Mouse (Mus musculus): ENCODE data around the gene C1qc. TPM values are rescaled to one million over a fixed set of nuclear protein-coding genes. Genes with fewer than 3 reads are reported as not detected.

C1qc gene
- polyA plus RNA-seq, 1 experiment from 2014 or later: 5.9 TPM

DNA sequence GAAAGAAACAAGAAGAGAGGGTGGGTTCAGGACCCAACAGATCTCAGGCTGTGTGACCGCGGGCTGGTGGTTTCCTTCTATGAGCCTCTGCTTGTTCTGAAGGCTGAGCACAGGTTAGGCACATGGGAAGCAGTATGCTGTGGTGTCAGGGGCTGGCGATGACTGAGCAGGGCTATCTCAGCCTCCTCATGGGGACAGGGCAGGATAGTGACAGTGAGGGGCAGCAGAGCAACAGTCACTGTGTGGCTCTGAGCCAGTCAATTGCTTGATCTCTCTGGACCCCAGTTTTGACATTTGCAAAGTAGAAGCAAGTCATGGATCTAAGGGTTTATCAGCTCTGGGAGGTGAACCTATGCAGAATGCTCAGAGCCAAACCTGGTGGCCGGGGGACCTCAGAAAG lies 1.8 kb downstream of the C1qc start:
- H3K4me3 ChIP-seq: no peak overlapping the region
- no peaks in the 10 kb centered on the region for H3K9me3 ChIP-seq (replicated peaks)
- H3K27me3 ChIP-seq (ENCODE audit: low read depth, poor library complexity, severe bottlenecking): peaks cover 61% of the 10 kb centered on the region
- no peaks in the 10 kb centered on the region for H3K36me3 ChIP-seq
- no peak for DNase-seq (ENCODE audit: low spot score)
- 88% methylated on average over 4 of the region's 4 CpGs for WGBS
- H3K27ac ChIP-seq: no peak overlapping the region
- H3K4me1 ChIP-seq: peaks cover 8% of the 10 kb centered on the region

DNA sequence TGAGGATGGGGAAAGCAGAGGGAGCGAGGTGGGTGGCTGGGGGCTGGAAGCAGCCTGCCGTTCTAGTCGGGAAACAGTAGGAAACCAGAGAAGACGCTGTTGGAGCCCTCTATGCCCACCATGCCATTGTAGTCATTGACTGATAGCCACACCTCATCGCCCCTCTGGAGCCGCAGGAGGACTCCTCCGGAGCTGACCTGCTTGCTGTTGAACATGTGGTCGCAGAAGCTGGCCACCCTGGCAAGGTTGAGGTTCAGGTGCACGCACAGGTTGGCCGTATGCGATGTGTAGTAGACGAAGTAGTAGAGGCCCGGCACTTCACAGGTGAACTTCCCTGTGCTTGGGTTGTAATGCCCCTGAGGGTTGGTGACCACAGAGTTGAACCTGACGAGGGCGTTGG lies 2.9 kb downstream of the C1qc start:
- no peaks in the 10 kb centered on the region for H3K9me3 ChIP-seq (replicated peaks)
- no peak for DNase-seq (ENCODE audit: low spot score)
- peaks cover 49% of the 10 kb centered on the region for H3K27me3 ChIP-seq (ENCODE audit: low read depth, poor library complexity, severe bottlenecking)
- WGBS: 88% methylated on average over 15 of the region's 15 CpGs
- H3K4me3 ChIP-seq: no peak overlapping the region
- no peaks in the 10 kb centered on the region for H3K36me3 ChIP-seq
- peaks cover 3% of the 10 kb centered on the region; the same call in 1 of the 2 replicates for H3K4me1 ChIP-seq
- H3K27ac ChIP-seq: no peak overlapping the region

- Histone ChIP-seq H3K27ac (no peak overlapping the region), H3K4me3 (no peak overlapping the region), H3K36me3 (no peaks in the 10 kb centered on the region), H3K4me1 (no peaks in the 10 kb centered on the region), H3K27me3 (ENCODE audit: low read depth, poor library complexity, severe bottlenecking) (peaks cover 27% of the 10 kb centered on the region), H3K9me3 (replicated peaks) (no peaks in the 10 kb centered on the region)
- no peak for DNase-seq (ENCODE audit: low spot score)
- 82% methylated on average over 5 of the region's 5 CpGs for WGBS
Observed at GRCm38 (mm10) chr4:136887714-136888113, 5.2 kb downstream of the C1qc start.

DNA sequence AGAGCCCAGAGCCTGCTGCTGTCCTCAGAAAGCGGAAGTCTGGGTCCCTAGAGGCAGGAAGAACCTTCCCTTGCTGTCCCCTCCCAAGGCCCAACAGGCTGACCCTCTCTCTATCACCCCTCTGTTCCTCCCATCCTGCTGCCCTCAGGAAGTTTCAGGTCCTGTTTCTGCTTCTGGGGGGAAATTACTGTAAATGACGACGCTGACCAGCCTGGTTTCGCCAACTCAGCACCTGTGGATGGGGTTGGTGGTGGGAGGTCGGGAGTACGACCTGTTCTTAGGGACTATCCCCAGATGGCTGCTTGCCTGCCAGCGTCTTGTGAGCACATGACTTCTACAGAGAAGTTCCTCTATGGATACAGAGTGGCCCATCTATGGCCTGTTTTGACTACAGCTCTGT lies 6.8 kb downstream of the C1qc start, which contains the start of gene C1qb:
C1qb (minus strand) TSS at position 87 of the 400 bp plus-strand sequence.
- Histone ChIP-seq H3K27ac (no peak within 1 kb of the TSS), H3K27me3 (ENCODE audit: low read depth, poor library complexity, severe bottlenecking) (peaks cover 10% of the 10 kb centered on the region), H3K9me3 (replicated peaks) (no peaks in the 10 kb centered on the region), H3K4me1 (no peaks in the 10 kb centered on the region), H3K36me3 (no peaks in the 10 kb centered on the region), H3K4me3 (no peak within 1 kb of the TSS)
- WGBS: 80% methylated on average over 7 of the region's 7 CpGs
- no peak for DNase-seq (ENCODE audit: low spot score)

- Histone ChIP-seq H3K9me3 (replicated peaks) (no peaks in the 10 kb centered on the region), H3K27me3 (ENCODE audit: low read depth, poor library complexity, severe bottlenecking) (no peaks in the 10 kb centered on the region), H3K4me1 (peaks cover 3% of the 10 kb centered on the region; the same call in 1 of the 2 replicates), H3K36me3 (no peaks in the 10 kb centered on the region), H3K27ac (no peak overlapping the region), H3K4me3 (no peak overlapping the region)
- 21% methylated on average over 5 of the region's 5 CpGs for WGBS
- no peak for DNase-seq (ENCODE audit: low spot score)
Observed at GRCm38 (mm10) chr4:136878601-136879000, 14.3 kb downstream of the C1qc start.

DNA sequence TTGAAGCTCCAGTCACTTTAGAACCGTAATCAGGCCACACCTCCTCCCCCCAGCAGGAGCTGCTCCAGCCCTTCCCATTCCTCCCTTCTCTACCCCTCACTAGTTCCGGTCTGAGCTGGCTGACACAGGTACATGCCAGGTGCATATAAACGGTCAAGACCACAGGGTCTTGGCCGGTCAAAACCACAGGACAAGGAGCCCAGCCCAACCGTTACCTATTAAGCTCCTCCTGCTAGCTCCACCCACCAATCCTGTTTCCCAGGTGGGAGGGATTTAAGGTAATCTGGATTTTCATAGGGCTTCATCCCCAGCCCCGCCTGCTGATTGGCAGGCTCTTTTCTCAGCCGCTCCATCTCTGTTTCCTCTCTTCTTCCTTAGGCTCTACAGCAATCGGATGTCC lies 14.7 kb downstream of the C1qc start:
- H3K4me1 ChIP-seq: peaks cover 4% of the 10 kb centered on the region; the same call in 1 of the 2 replicates
- H3K27ac ChIP-seq: no peak overlapping the region
- H3K27me3 ChIP-seq (ENCODE audit: low read depth, poor library complexity, severe bottlenecking): no peaks in the 10 kb centered on the region
- H3K36me3 ChIP-seq: no peaks in the 10 kb centered on the region
- DNase-seq (ENCODE audit: low spot score): no peak
- 48% methylated on average over 8 of the region's 8 CpGs for WGBS
- no peaks in the 10 kb centered on the region for H3K9me3 ChIP-seq (replicated peaks)
- no peak overlapping the region for H3K4me3 ChIP-seq

- WGBS: 23% methylated on average over 7 of the region's 7 CpGs
- peak; percentile 76 for DNase-seq (ENCODE audit: low spot score)
- Histone ChIP-seq H3K27me3 (ENCODE audit: low read depth, poor library complexity, severe bottlenecking) (no peaks in the 10 kb centered on the region), H3K36me3 (no peaks in the 10 kb centered on the region), H3K27ac (no peak overlapping the region), H3K4me3 (no peak overlapping the region), H3K9me3 (replicated peaks) (no peaks in the 10 kb centered on the region), H3K4me1 (peaks cover 4% of the 10 kb centered on the region; the same call in 1 of the 2 replicates)
Observed at GRCm38 (mm10) chr4:136876971-136877370, 15.9 kb downstream of the C1qc start.

DNA sequence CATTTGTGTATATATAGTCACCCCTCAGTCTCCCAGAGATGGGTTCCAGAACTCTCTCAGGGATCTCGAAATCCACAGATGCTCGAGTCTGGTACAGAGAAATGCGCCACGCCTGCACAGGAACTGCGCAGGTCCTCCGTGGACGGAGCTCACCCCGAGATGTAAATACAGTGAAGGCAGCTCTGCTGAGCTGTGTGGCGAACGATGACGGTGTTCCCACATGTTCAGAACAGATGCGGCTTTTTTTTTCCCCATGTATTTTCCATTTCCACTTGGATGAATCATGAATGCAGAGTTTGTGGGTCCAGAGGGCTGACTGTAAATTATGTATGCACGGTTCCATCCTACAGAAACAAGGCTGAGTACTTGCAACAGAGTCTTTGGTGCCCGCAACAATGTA lies 17.9 kb downstream of the C1qc start:
- no peak overlapping the region for H3K4me3 ChIP-seq
- no peaks in the 10 kb centered on the region for H3K27me3 ChIP-seq (ENCODE audit: low read depth, poor library complexity, severe bottlenecking)
- WGBS: 94% methylated on average over 14 of the region's 14 CpGs
- H3K27ac ChIP-seq: no peak overlapping the region
- no peaks in the 10 kb centered on the region for H3K9me3 ChIP-seq (replicated peaks)
- no peaks in the 10 kb centered on the region for H3K36me3 ChIP-seq
- DNase-seq (ENCODE audit: low spot score): no peak
- peaks cover 4% of the 10 kb centered on the region; the same call in 1 of the 2 replicates for H3K4me1 ChIP-seq

- Histone ChIP-seq H3K9me3 (replicated peaks) (no peaks in the 10 kb centered on the region), H3K27ac (no peak overlapping the region), H3K4me3 (no peak overlapping the region), H3K36me3 (no peaks in the 10 kb centered on the region), H3K27me3 (ENCODE audit: low read depth, poor library complexity, severe bottlenecking) (peaks cover 13% of the 10 kb centered on the region), H3K4me1 (peaks cover 41% of the 10 kb centered on the region)
- no peak for DNase-seq (ENCODE audit: low spot score)
- WGBS: 86% methylated on average over 6 of the region's 6 CpGs
Observed at GRCm38 (mm10) chr4:136868371-136868770, 24.5 kb downstream of the C1qc start.

DNA sequence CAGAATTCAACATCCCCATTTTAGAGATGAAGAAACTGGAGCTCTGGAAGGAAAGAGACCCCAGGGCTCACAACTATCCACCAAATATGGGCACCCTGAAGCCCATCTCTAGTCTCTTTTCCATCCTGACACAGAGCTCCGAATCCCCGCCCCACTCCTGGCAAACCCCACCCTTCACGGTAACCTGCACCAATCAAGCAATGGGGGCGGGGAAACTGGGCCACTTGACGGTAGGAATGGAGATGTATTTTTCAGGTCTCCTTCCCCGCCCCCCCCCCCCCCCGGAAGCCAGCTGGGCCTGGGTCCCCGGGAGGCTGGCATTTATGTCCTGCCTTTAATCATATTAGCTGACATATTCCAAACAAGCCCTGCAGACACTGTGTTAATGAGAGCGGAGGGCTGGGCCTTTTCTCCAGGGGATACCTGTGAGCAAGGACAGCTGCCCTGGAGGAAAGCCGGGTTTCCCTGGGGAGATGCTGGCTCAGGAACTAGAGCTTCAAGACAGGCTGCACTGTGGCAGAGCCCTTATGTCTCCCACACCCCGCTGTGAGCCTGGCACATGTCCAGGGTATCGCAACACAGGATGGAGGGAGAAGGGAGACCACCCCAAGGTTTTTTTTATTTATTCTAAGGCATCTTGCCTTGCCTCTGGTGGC lies 25.0 kb downstream of the C1qc start:
- H3K36me3 ChIP-seq: no peaks in the 10 kb centered on the region
- WGBS: 9% methylated on average over 12 of the region's 12 CpGs
- H3K4me1 ChIP-seq: peaks cover 46% of the 10 kb centered on the region
- H3K27ac ChIP-seq: no peak overlapping the region
- peak; percentile 43 for DNase-seq (ENCODE audit: low spot score)
- H3K4me3 ChIP-seq: 0 out of 2 replicates have a peak overlapping the region, but pooled peaks have one; percentile 1
- H3K9me3 ChIP-seq (replicated peaks): no peaks in the 10 kb centered on the region
- H3K27me3 ChIP-seq (ENCODE audit: low read depth, poor library complexity, severe bottlenecking): peaks cover 18% of the 10 kb centered on the region

DNA sequence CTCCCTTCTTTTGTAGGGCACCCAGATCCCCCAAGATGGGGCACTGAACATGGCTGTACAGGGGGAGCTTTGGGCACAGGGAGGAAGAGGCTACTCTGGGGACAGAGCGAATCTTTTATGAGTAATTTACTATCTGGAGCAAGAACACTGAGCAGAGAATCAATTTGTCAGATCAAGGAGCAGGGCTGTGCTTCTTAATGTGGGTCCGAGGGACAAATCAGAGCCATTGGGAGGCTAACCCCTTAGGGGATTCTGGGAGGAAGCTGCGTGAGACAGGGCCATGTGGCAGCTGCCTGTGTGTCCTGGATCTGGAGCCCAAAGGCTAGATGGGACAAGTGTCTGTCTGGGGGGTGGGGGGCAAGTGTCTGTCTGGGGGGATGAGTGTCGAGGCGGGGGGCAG lies 27.3 kb downstream of the C1qc start:
- Histone ChIP-seq H3K27me3 (ENCODE audit: low read depth, poor library complexity, severe bottlenecking) (peaks cover 41% of the 10 kb centered on the region), H3K27ac (peak overlapping the region; percentile 72), H3K36me3 (no peaks in the 10 kb centered on the region), H3K9me3 (replicated peaks) (no peaks in the 10 kb centered on the region), H3K4me1 (peaks cover 60% of the 10 kb centered on the region), H3K4me3 (peak overlapping the region; percentile 25; the same call in 1 of the 2 replicates)
- DNase-seq (ENCODE audit: low spot score): no peak
- WGBS: 66% methylated on average over 5 of the region's 5 CpGs

DNA sequence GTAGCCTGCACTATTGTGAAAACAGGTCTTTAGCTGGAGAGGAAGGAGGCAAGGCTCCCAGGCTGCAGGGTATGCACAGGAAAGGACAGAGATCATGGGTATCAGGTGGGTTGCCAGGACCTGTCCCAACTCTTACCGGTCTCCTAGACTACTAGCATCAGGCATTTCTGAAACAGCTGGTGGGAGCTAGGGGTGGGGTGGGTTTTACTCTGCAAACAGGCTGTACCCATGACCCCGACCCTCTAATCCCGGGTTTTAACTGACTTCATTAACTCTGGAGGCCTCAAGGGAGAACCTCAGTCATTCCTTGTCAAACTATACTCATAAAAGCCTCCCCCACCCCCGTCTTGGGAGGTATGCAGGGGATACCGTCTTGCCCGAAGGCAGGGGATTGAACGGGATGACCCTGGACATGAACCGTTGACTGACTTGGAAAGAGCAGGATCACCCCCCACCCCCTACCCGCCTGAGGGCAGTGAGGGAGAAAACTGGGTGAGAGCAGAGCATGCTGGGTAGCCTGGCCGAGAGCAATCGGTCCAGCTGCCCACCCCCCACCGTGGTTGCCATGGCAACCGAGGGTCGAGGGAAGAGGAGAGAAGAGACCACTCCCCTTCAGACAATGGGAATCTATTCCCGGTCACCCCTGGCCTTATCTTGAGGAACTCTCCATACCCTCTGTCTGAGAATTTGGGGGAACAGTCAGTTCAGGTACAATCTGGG lies 28.0 kb downstream of the C1qc start:
- Histone ChIP-seq H3K27ac (peak overlapping the region; percentile 72), H3K4me1 (peaks cover 60% of the 10 kb centered on the region), H3K36me3 (no peaks in the 10 kb centered on the region), H3K27me3 (ENCODE audit: low read depth, poor library complexity, severe bottlenecking) (peaks cover 41% of the 10 kb centered on the region), H3K4me3 (peak overlapping the region; percentile 25), H3K9me3 (replicated peaks) (no peaks in the 10 kb centered on the region)
- peak; percentile 74 for DNase-seq (ENCODE audit: low spot score)
- WGBS: 16% methylated on average over 15 of the region's 15 CpGs

DNA sequence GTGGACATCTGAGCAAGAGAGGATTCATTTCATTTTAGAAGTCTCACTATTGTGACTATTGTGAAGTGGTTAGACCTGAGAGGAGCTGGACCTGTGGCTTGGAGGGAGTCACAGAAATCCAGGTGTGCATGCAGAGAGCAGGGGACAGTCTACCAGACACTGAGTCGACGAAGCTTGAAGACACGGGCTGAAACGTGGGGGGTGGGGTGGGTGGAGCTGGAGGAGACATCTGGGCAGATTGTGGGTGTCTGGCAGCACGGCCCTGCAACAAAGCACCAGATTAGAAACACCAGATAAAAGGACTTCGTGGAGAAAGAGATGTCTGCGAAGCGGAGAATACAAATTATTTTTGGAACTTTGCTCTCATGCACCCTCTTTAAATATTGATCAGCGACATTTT lies 29.3 kb downstream of the C1qc start:
- no peaks in the 10 kb centered on the region for H3K9me3 ChIP-seq (replicated peaks)
- H3K27me3 ChIP-seq (ENCODE audit: low read depth, poor library complexity, severe bottlenecking): peaks cover 41% of the 10 kb centered on the region
- peaks cover 60% of the 10 kb centered on the region for H3K4me1 ChIP-seq
- 56% methylated on average over 9 of the region's 9 CpGs for WGBS
- no peak overlapping the region for H3K27ac ChIP-seq
- H3K36me3 ChIP-seq: no peaks in the 10 kb centered on the region
- no peak overlapping the region for H3K4me3 ChIP-seq
- DNase-seq (ENCODE audit: low spot score): no peak

Measured in limb, embryonic 10.5 days (tissue).